Mouse (Mus musculus): ENCODE data around the gene Aqp9. TPM values are rescaled to one million over a fixed set of nuclear protein-coding genes. Genes with fewer than 3 reads are reported as not detected.
"Not testable (repeated sequence)": the region's sequence is repeated elsewhere in the genome, so short reads cannot be mapped to it uniquely, and the experiment has no call there.

Aqp9 gene
- polyA plus RNA-seq, 1 experiment from 2014 or later: 0.36 TPM

DNA sequence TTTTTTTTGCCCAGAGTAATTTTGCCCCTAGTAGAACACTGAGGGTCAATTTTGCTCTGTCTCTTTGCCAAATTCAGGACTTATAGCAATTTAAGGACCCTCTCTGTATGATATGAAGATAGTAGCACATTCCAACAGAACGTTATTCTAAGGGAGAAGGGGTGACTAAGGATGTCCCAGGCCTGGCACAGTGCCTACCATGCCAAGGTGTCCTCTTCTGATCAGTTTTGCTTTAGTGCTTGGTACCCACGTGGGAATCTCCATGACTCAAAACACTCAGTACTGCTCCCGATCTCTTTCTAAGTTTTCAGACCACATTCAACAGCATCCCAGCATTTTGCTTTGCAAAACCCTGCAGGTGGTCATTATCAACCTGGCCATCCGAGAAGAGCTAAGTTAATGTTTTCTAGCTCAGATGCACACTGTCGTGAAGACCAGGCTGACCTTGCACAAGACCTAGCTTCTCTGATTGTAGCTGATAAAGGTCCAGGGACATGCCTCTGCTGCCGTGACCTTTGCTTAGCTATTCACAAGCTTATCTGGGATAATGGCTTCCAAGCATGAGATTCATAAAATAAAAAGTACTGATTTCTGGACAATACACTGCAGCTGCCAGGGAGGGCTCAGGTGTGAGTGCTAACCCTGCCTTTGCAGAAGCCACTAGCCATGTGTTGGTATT, 31.1 kb downstream of the Aqp9 start:
- WGBS (ENCODE audit: insufficient replicate concordance): 58% methylated on average over 6 of the region's 6 CpGs
- H3K9ac ChIP-seq (ENCODE audit: low read depth, low read length): no peak overlapping the region
- no peaks in the 10 kb centered on the region for H3K36me3 ChIP-seq (ENCODE audit: control insufficient read depth, insufficient read depth, low read length)
- no peak overlapping the region for H3K4me2 ChIP-seq
- no peaks in the 10 kb centered on the region for H3K9me3 ChIP-seq (replicated peaks; ENCODE audit: control insufficient read depth, low read length)
- 0 out of 2 replicates have a peak, but pooled peaks cover 4% of the 10 kb centered on the region for H3K27me3 ChIP-seq (ENCODE audit: control insufficient read depth, insufficient read depth, low read length)
- H3K4me1 ChIP-seq (ENCODE audit: control insufficient read depth, insufficient read depth, low read length): no peaks in the 10 kb centered on the region
- H3K4me3 ChIP-seq (ENCODE audit: low read depth, low read length): no peak overlapping the region
- no peak overlapping the region for H3K27ac ChIP-seq (ENCODE audit: low read depth, low read length)
- no peak for ATAC-seq (replicated peaks; ENCODE audit: insufficient number of reproducible peaks, low FRiP score, low TSS enrichment)

DNA sequence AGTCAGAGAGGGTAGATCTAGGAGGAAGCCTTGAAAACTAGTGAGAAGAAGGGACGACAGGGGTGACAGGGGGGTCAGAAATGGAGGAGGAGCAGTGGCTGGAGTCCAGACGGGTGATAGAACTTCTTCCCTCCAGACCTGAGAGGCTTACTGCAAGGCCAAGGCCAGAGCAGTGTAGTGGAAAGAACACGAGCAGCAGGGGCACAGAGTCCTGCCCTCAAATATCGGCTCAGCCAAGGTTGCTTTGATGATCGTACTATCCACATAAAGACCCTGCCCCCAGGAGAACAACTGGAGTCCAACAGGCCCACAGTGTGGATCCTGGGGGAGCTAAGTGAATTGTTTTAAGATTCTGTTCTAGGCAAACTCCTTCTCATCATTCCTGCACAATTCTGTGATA, 33.4 kb downstream of the Aqp9 start:
- H3K27me3 ChIP-seq (ENCODE audit: control insufficient read depth, insufficient read depth, low read length): 0 out of 2 replicates have a peak, but pooled peaks cover 4% of the 10 kb centered on the region
- H3K9ac ChIP-seq (ENCODE audit: low read depth, low read length): no peak overlapping the region
- H3K4me1 ChIP-seq (ENCODE audit: control insufficient read depth, insufficient read depth, low read length): no peaks in the 10 kb centered on the region
- no peak for ATAC-seq (replicated peaks; ENCODE audit: insufficient number of reproducible peaks, low FRiP score, low TSS enrichment)
- H3K4me3 ChIP-seq (ENCODE audit: low read depth, low read length): no peak overlapping the region
- no peak overlapping the region for H3K4me2 ChIP-seq
- no peak overlapping the region for H3K27ac ChIP-seq (ENCODE audit: low read depth, low read length)
- WGBS (ENCODE audit: insufficient replicate concordance): 56% methylated on average over 5 of the region's 5 CpGs
- no peaks in the 10 kb centered on the region for H3K9me3 ChIP-seq (replicated peaks; ENCODE audit: control insufficient read depth, low read length)
- H3K36me3 ChIP-seq (ENCODE audit: control insufficient read depth, insufficient read depth, low read length): no peaks in the 10 kb centered on the region

DNA sequence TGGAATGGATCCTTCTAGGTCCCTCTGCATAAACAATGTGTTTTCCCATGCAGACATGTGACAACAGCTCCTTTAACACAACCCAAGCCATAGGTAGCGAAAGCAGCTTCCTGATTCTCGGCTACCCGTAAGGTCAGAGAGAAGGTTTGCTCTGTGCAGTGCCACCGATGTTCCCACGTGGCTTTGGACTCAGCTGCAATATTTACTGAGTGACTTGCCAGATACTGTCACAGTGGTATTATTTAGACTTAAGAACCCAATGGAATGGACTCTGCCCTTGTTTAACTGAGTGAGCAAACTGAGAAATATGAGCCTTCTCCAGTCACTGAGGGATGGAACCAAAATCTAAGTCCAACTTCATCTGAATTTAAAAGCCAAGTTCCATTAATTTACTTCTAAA, 35.3 kb downstream of the Aqp9 start:
- H3K9me3 ChIP-seq (replicated peaks; ENCODE audit: control insufficient read depth, low read length): no peaks in the 10 kb centered on the region
- no peak for ATAC-seq (replicated peaks; ENCODE audit: insufficient number of reproducible peaks, low FRiP score, low TSS enrichment)
- H3K27ac ChIP-seq (ENCODE audit: low read depth, low read length): no peak overlapping the region
- H3K27me3 ChIP-seq (ENCODE audit: control insufficient read depth, insufficient read depth, low read length): 0 out of 2 replicates have a peak, but pooled peaks cover 4% of the 10 kb centered on the region
- no peak overlapping the region for H3K9ac ChIP-seq (ENCODE audit: low read depth, low read length)
- H3K4me1 ChIP-seq (ENCODE audit: control insufficient read depth, insufficient read depth, low read length): no peaks in the 10 kb centered on the region
- WGBS (ENCODE audit: insufficient replicate concordance): 85% methylated on average over 5 of the region's 5 CpGs
- H3K4me3 ChIP-seq (ENCODE audit: low read depth, low read length): no peak overlapping the region
- no peak overlapping the region for H3K4me2 ChIP-seq
- no peaks in the 10 kb centered on the region for H3K36me3 ChIP-seq (ENCODE audit: control insufficient read depth, insufficient read depth, low read length)

DNA sequence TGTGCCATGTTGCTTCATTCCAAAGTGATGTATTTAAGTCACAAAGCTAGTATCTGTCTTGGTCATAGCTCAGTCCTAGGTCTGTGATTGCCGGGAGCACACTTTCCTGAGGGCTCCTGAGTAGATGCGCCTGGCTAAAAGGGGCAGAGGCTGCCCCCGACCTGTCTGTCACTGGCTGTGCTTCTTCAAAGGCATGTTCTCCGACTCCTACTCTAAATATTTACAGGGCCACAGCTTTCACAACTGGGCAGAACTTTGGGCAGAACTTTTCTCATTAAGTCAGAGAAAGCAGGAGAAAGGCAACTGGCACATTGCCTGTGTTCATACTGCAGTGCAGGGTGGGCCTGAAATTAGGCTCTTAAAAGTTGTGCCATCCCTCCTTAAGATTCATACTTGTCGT, 36.7 kb downstream of the Aqp9 start:
- 0 out of 2 replicates have a peak, but pooled peaks cover 4% of the 10 kb centered on the region for H3K27me3 ChIP-seq (ENCODE audit: control insufficient read depth, insufficient read depth, low read length)
- no peaks in the 10 kb centered on the region for H3K36me3 ChIP-seq (ENCODE audit: control insufficient read depth, insufficient read depth, low read length)
- no peaks in the 10 kb centered on the region for H3K4me1 ChIP-seq (ENCODE audit: control insufficient read depth, insufficient read depth, low read length)
- H3K9ac ChIP-seq (ENCODE audit: low read depth, low read length): no peak overlapping the region
- no peak overlapping the region for H3K27ac ChIP-seq (ENCODE audit: low read depth, low read length)
- 69% methylated on average over 5 of the region's 5 CpGs for WGBS (ENCODE audit: insufficient replicate concordance)
- no peak overlapping the region for H3K4me2 ChIP-seq
- H3K4me3 ChIP-seq (ENCODE audit: low read depth, low read length): no peak overlapping the region
- no peaks in the 10 kb centered on the region for H3K9me3 ChIP-seq (replicated peaks; ENCODE audit: control insufficient read depth, low read length)
- no peak for ATAC-seq (replicated peaks; ENCODE audit: insufficient number of reproducible peaks, low FRiP score, low TSS enrichment)

DNA sequence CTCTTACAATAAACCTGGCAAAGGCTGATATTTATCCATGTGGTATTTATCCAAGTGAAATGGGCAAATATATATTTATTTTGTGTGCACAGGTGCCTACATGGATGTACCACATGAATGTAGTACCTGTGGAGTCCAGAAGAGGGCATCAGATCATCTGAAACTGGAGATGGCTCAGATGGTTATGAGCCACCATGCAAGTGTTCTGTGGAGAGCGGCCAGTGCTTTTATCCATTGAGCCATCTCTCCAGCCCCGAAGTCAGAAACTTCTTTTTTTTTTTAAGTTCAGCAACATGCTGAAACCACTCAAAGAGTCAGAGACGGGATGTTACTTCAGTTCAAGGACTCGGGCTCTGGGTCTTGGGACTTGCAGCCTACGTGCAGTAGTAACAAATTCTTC, 39.6 kb downstream of the Aqp9 start:
- WGBS (ENCODE audit: insufficient replicate concordance): 57% methylated on average over 5 of the region's 5 CpGs
- no peak for ATAC-seq (replicated peaks; ENCODE audit: insufficient number of reproducible peaks, low FRiP score, low TSS enrichment)
- Histone ChIP-seq H3K4me3 (ENCODE audit: low read depth, low read length) (no peak overlapping the region), H3K9ac (ENCODE audit: low read depth, low read length) (no peak overlapping the region), H3K4me1 (ENCODE audit: control insufficient read depth, insufficient read depth, low read length) (no peaks in the 10 kb centered on the region), H3K9me3 (replicated peaks; ENCODE audit: control insufficient read depth, low read length) (no peaks in the 10 kb centered on the region), H3K4me2 (no peak overlapping the region), H3K36me3 (ENCODE audit: control insufficient read depth, insufficient read depth, low read length) (no peaks in the 10 kb centered on the region), H3K27me3 (ENCODE audit: control insufficient read depth, insufficient read depth, low read length) (0 out of 2 replicates have a peak, but pooled peaks cover 4% of the 10 kb centered on the region), H3K27ac (ENCODE audit: low read depth, low read length) (no peak overlapping the region)

DNA sequence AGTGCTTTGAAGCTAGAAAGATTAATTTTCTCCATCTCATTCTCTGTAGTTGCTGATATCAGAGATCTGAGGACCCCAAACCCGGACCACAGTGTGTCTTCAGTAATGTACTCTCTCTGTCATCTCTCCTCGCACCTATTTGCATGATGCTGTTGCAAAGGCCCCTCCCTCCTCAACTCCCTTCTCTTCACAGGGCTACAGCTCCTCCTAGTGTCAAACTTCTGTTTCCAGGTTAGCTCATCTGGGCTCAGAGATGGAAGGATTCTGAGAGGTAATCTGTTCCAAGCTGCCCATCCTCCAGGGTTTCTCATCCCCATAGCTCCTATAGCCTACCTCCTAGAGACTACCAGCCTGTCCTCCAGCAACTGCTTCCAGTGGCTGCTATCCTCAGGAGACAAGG, 42.3 kb downstream of the Aqp9 start:
- Histone ChIP-seq H3K27me3 (ENCODE audit: control insufficient read depth, insufficient read depth, low read length) (no peaks in the 10 kb centered on the region), H3K27ac (ENCODE audit: low read depth, low read length) (no peak overlapping the region), H3K4me3 (ENCODE audit: low read depth, low read length) (no peak overlapping the region), H3K4me1 (ENCODE audit: control insufficient read depth, insufficient read depth, low read length) (no peaks in the 10 kb centered on the region), H3K4me2 (no peak overlapping the region), H3K9me3 (replicated peaks; ENCODE audit: control insufficient read depth, low read length) (no peaks in the 10 kb centered on the region), H3K9ac (ENCODE audit: low read depth, low read length) (no peak overlapping the region), H3K36me3 (ENCODE audit: control insufficient read depth, insufficient read depth, low read length) (no peaks in the 10 kb centered on the region)
- no peak for ATAC-seq (replicated peaks; ENCODE audit: insufficient number of reproducible peaks, low FRiP score, low TSS enrichment)
- WGBS (ENCODE audit: insufficient replicate concordance): 16% methylated on average over 2 of the region's 2 CpGs

DNA sequence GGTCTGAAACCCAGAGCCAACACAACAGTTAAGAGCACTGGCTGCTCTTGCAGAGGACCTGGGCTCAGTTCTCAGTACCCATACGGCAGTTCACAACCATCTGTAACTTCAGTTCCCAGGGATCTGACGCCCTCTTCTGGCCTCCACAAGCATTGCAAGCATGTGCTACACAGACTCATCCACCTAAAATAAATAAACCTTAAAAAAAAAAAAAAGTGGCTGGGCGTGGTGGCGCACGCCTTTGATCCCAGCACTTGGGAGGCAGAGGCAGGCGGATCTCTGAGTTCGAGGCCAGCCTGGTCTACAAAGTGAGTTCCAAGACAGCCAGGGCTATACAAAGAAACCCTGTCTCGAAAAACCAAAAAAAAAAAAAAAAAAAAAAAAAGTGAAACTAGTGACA, 45.4 kb downstream of the Aqp9 start:
- not testable (repeated sequence) for H3K36me3 ChIP-seq (ENCODE audit: control insufficient read depth, insufficient read depth, low read length); H3K4me3 ChIP-seq (ENCODE audit: low read depth, low read length); H3K9me3 ChIP-seq (replicated peaks; ENCODE audit: control insufficient read depth, low read length); H3K4me2 ChIP-seq; H3K27me3 ChIP-seq (ENCODE audit: control insufficient read depth, insufficient read depth, low read length); H3K27ac ChIP-seq (ENCODE audit: low read depth, low read length); H3K9ac ChIP-seq (ENCODE audit: low read depth, low read length); H3K4me1 ChIP-seq (ENCODE audit: control insufficient read depth, insufficient read depth, low read length); ATAC-seq (replicated peaks; ENCODE audit: insufficient number of reproducible peaks, low FRiP score, low TSS enrichment)
- WGBS (ENCODE audit: insufficient replicate concordance): 83% methylated on average over 8 of the region's 8 CpGs

DNA sequence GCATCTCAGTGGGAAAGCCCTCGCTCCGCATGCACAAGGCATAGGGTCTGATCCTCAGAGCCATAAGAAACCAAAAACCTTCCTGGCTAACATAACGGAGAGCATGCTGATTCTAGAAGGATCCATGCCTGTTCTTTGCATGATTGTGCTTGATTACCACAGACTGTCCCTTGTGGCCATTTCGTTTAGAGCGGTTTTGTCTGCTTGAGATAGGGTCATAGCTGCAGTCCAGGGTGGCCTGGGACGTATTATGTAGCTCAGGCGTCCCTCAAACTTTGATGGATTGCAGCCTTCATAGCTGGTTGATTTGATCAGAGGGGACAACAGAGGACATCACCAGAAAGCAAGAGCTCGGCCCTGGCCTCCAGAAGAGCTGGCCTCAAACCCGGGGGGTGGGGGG, 47.6 kb downstream of the Aqp9 start:
- no peaks in the 10 kb centered on the region for H3K27me3 ChIP-seq (ENCODE audit: control insufficient read depth, insufficient read depth, low read length)
- no peak overlapping the region for H3K27ac ChIP-seq (ENCODE audit: low read depth, low read length)
- no peaks in the 10 kb centered on the region for H3K9me3 ChIP-seq (replicated peaks; ENCODE audit: control insufficient read depth, low read length)
- H3K4me1 ChIP-seq (ENCODE audit: control insufficient read depth, insufficient read depth, low read length): no peaks in the 10 kb centered on the region
- H3K9ac ChIP-seq (ENCODE audit: low read depth, low read length): no peak overlapping the region
- H3K36me3 ChIP-seq (ENCODE audit: control insufficient read depth, insufficient read depth, low read length): no peaks in the 10 kb centered on the region
- 73% methylated on average over 9 of the region's 9 CpGs for WGBS (ENCODE audit: insufficient replicate concordance)
- H3K4me2 ChIP-seq: no peak overlapping the region
- ATAC-seq (replicated peaks; ENCODE audit: insufficient number of reproducible peaks, low FRiP score, low TSS enrichment): no peak
- H3K4me3 ChIP-seq (ENCODE audit: low read depth, low read length): no peak overlapping the region

DNA sequence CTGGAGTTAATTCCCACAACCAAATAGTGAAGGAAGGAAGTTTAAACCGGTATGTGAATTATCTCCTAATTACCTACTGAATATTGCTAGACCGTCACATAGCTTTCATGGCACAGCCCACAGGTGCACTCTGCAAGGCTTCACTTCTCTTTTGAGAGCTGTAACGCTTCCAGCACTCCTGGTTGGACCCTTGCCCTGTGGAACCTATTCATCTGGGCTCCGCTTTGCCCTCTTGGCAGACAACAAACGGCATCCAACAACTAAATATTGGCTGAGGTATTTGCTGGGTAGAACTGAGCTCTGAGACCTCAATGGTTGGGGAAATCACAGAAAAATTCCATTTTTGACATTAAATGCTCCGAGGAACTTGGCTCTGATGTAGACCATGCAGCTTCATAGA, 55.3 kb downstream of the Aqp9 start:
- Histone ChIP-seq H3K36me3 (ENCODE audit: control insufficient read depth, insufficient read depth, low read length) (no peaks in the 10 kb centered on the region), H3K4me3 (ENCODE audit: low read depth, low read length) (no peak overlapping the region), H3K27ac (ENCODE audit: low read depth, low read length) (no peak overlapping the region), H3K27me3 (ENCODE audit: control insufficient read depth, insufficient read depth, low read length) (no peaks in the 10 kb centered on the region), H3K9ac (ENCODE audit: low read depth, low read length) (no peak overlapping the region), H3K9me3 (replicated peaks; ENCODE audit: control insufficient read depth, low read length) (no peaks in the 10 kb centered on the region), H3K4me2 (no peak overlapping the region), H3K4me1 (ENCODE audit: control insufficient read depth, insufficient read depth, low read length) (no peaks in the 10 kb centered on the region)
- 78% methylated on average over 6 of the region's 6 CpGs for WGBS (ENCODE audit: insufficient replicate concordance)
- no peak for ATAC-seq (replicated peaks; ENCODE audit: insufficient number of reproducible peaks, low FRiP score, low TSS enrichment)

All from heart, embryonic 11.5 days (tissue).